Mouse (Mus musculus): Measurements from ENCODE around the gene Prc1. TPM values are rescaled to one million over a fixed set of nuclear protein-coding genes. Genes with fewer than 3 reads are reported as not detected.
A peak's percentile ranks its signal among the peaks of the same experiment; 100 is the strongest.

Prc1 gene
- polyA plus RNA-seq, 1 experiment: 44.8 TPM

- no peak for TF ChIP-seq CTCF (IDR thresholded peaks at IDR 0.05; ENCODE audit: control insufficient read depth, insufficient read depth, insufficient replicate concordance, low read depth, low read length)
- no peak for TF ChIP-seq POLR2A (IDR thresholded peaks at IDR 0.05; ENCODE audit: control insufficient read depth, low read depth, low read length)
- no peaks in the 10 kb centered on the region for H3K27me3 ChIP-seq (ENCODE audit: control insufficient read depth, insufficient read depth, low read length)
- peaks cover 2% of the 10 kb centered on the region for H3K4me1 ChIP-seq (ENCODE audit: control insufficient read depth, insufficient read depth, low read length)
- peak overlapping the region; percentile 79 for H3K27ac ChIP-seq (ENCODE audit: control insufficient read depth, insufficient read depth, low read depth, low read length)
- peaks cover 8% of the 10 kb centered on the region for H3K36me3 ChIP-seq (ENCODE audit: control insufficient read depth, insufficient read depth, low read length)
- no peak overlapping the region for H3K4me3 ChIP-seq (ENCODE audit: control insufficient read depth, low read depth, low read length)
These were observed 62.1 kb downstream of the Prc1 start for GRCm38 (mm10) chr7:80356351-80356750.

DNA sequence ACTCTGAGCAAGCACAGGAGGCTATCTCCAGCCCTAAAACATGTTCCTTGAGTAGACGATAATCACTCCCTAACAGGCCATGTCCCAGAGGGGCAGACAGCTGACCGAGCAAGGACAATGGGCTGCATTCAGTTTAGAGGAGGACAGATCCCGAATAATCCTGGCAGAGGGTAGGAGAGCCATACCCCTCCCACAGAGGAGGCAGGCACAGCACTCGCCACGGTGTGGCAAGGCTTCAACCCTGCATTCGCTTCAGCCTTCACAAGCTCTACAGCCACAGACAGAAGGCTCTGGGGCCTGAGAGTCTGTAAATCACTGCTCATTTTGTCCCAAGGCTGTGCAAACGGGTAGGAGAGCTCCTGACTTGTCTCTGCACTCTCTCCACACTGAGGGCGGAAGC is 62.9 kb downstream of the Prc1 start:
- no peak overlapping the region for H3K4me3 ChIP-seq (ENCODE audit: control insufficient read depth, low read depth, low read length)
- H3K36me3 ChIP-seq (ENCODE audit: control insufficient read depth, insufficient read depth, low read length): peaks cover 5% of the 10 kb centered on the region
- H3K27me3 ChIP-seq (ENCODE audit: control insufficient read depth, insufficient read depth, low read length): no peaks in the 10 kb centered on the region
- peak overlapping the region; percentile 79 for H3K27ac ChIP-seq (ENCODE audit: control insufficient read depth, insufficient read depth, low read depth, low read length)
- no peak for TF ChIP-seq POLR2A (IDR thresholded peaks at IDR 0.05; ENCODE audit: control insufficient read depth, low read depth, low read length)
- TF ChIP-seq CTCF (IDR thresholded peaks at IDR 0.05; ENCODE audit: control insufficient read depth, insufficient read depth, insufficient replicate concordance, low read depth, low read length): no peak
- H3K4me1 ChIP-seq (ENCODE audit: control insufficient read depth, insufficient read depth, low read length): peaks cover 2% of the 10 kb centered on the region

DNA sequence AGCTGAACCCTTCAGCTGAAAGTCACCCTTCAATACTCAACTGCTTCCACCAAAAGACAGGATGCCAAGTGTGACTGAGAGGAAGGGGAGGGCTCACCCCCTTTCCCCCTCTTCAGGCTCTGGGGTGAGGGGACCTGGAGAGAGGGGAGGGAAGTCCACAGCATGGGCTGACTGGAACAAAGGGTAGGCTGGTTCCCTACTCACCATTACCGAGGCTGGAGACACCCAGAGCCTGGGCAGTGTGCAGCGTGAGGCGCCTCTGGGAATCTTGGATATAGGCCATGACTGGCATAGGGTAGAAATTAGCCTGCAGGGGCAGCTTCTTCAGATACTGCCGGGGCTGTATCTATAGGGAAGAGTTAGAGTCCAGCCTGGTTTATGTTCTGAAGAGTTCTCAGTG is 63.8 kb downstream of the Prc1 start:
- Histone ChIP-seq H3K4me3 (ENCODE audit: control insufficient read depth, low read depth, low read length) (no peak overlapping the region), H3K27me3 (ENCODE audit: control insufficient read depth, insufficient read depth, low read length) (no peaks in the 10 kb centered on the region), H3K4me1 (ENCODE audit: control insufficient read depth, insufficient read depth, low read length) (peaks cover 2% of the 10 kb centered on the region), H3K36me3 (ENCODE audit: control insufficient read depth, insufficient read depth, low read length) (peaks cover 8% of the 10 kb centered on the region), H3K27ac (ENCODE audit: control insufficient read depth, insufficient read depth, low read depth, low read length) (peak overlapping the region; percentile 55; the same call in 1 of the 2 replicates)
- TF ChIP-seq POLR2A (IDR thresholded peaks at IDR 0.05; ENCODE audit: control insufficient read depth, low read depth, low read length): no peak
- no peak for TF ChIP-seq CTCF (IDR thresholded peaks at IDR 0.05; ENCODE audit: control insufficient read depth, insufficient read depth, insufficient replicate concordance, low read depth, low read length)

DNA sequence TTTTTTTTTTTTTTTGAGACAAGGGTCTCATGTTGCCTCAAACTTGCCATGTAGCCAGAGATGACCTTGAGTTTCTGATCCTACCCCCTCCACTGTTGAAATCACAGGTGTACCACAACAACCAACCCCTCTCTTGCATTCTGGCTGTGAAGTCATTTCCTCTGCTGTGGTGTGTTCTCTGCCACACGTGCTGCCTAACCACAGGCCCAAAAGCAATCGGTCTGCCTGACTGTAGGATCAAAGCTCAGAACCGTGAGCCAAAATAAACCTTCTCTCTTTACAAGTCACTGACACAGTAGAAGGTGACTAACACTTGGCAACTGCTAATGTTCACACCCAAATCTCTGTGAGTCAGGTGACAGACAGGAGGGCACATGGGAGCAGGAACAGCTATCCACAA is 66.2 kb downstream of the Prc1 start:
- Histone ChIP-seq H3K4me3 (ENCODE audit: control insufficient read depth, low read depth, low read length) (no peak overlapping the region), H3K4me1 (ENCODE audit: control insufficient read depth, insufficient read depth, low read length) (peaks cover 2% of the 10 kb centered on the region), H3K27ac (ENCODE audit: control insufficient read depth, insufficient read depth, low read depth, low read length) (no peak overlapping the region), H3K36me3 (ENCODE audit: control insufficient read depth, insufficient read depth, low read length) (peaks cover 8% of the 10 kb centered on the region), H3K27me3 (ENCODE audit: control insufficient read depth, insufficient read depth, low read length) (no peaks in the 10 kb centered on the region)
- TF ChIP-seq CTCF (IDR thresholded peaks at IDR 0.05; ENCODE audit: control insufficient read depth, insufficient read depth, insufficient replicate concordance, low read depth, low read length) (no peak), POLR2A (IDR thresholded peaks at IDR 0.05; ENCODE audit: control insufficient read depth, low read depth, low read length) (no peak)

GRCm38 (mm10) chr7:80365759-80366158 is 71.5 kb downstream of the Prc1 start:
- no peak for TF ChIP-seq CTCF (IDR thresholded peaks at IDR 0.05; ENCODE audit: control insufficient read depth, insufficient read depth, insufficient replicate concordance, low read depth, low read length)
- no peak for TF ChIP-seq POLR2A (IDR thresholded peaks at IDR 0.05; ENCODE audit: control insufficient read depth, low read depth, low read length)
- peaks cover 7% of the 10 kb centered on the region for H3K36me3 ChIP-seq (ENCODE audit: control insufficient read depth, insufficient read depth, low read length)
- H3K27me3 ChIP-seq (ENCODE audit: control insufficient read depth, insufficient read depth, low read length): no peaks in the 10 kb centered on the region

More at GRCm38 (mm10) chr7:80365759-80366158, 71.5 kb downstream of the Prc1 start:
- Histone ChIP-seq H3K4me3 (ENCODE audit: control insufficient read depth, low read depth, low read length) (no peak overlapping the region), H3K4me1 (ENCODE audit: control insufficient read depth, insufficient read depth, low read length) (peaks cover 7% of the 10 kb centered on the region), H3K27ac (ENCODE audit: control insufficient read depth, insufficient read depth, low read depth, low read length) (no peak overlapping the region)

Other genes with a start within 250 kb of the Prc1 start
- gene Idh2, start 179.1 kb upstream of the Prc1 start, polyA plus RNA-seq (2012; rRNA removed): 9.6 and 11.2 TPM in 2 replicates
- gene Sema4b, start 107.6 kb upstream of the Prc1 start, polyA plus RNA-seq (2012; rRNA removed): 5.2 and 5.6 TPM in 2 replicates
- gene Cib1, start 61.6 kb upstream of the Prc1 start, polyA plus RNA-seq (2012; rRNA removed): 406 and 411 TPM in 2 replicates
- 1.7 and 1.8 TPM in 2 replicates for gene Gdpgp1, start 61.6 kb upstream of the Prc1 start, polyA plus RNA-seq (2012; rRNA removed)
- 361 and 376 TPM in 2 replicates for gene Ttll13, start 48.1 kb upstream of the Prc1 start, polyA plus RNA-seq (2012; rRNA removed)
- 10.1 and 10.3 TPM in 2 replicates for gene Ngrn, start 33.2 kb upstream of the Prc1 start, polyA plus RNA-seq (2012; rRNA removed)
- gene Vps33b, start 24.8 kb upstream of the Prc1 start, polyA plus RNA-seq (2012; rRNA removed): 8.7 and 9.4 TPM in 2 replicates
- gene Rccd1, start 30.0 kb downstream of the Prc1 start, polyA plus RNA-seq (2012; rRNA removed): 5.6 and 6.9 TPM in 2 replicates
- 9.4 and 21.9 TPM in 2 replicates for gene Unc45a, start 46.6 kb downstream of the Prc1 start, polyA plus RNA-seq (2012; rRNA removed)
- gene Hddc3, start 48.7 kb downstream of the Prc1 start, polyA plus RNA-seq (2012; rRNA removed): 15.5 and 23.7 TPM in 2 replicates
- 62.1 and 71.5 TPM in 2 replicates for gene Man2a2, start 76.9 kb downstream of the Prc1 start, polyA plus RNA-seq (2012; rRNA removed)
- gene Fes, start 93.5 kb downstream of the Prc1 start, polyA plus RNA-seq (2012; rRNA removed): 1.5 TPM in 2 replicates
- gene Furin, start 111.0 kb downstream of the Prc1 start, polyA plus RNA-seq (2012; rRNA removed): 8.2 and 8.3 TPM in 2 replicates
- 6.3 and 7.0 TPM in 2 replicates for gene Blm, start 240.7 kb downstream of the Prc1 start, polyA plus RNA-seq (2012; rRNA removed)

Data from testis, adult 2 months (tissue).